Mouse (Mus musculus) liver, embryonic 14.5 days (tissue): ENCODE results near the gene Tenm2. TPM values are rescaled to one million over a fixed set of nuclear protein-coding genes. Genes with fewer than 3 reads are reported as not detected.

Experiments used
- ATAC-seq: fragments of 200-750 bp; cut with Nextera tagmentation; 2 replicates; pipeline ENCODE4 v1.8.0; 2017; ENCODE audit warnings: moderate number of reproducible peaks, mild to moderate bottlenecking, moderate library complexity; ENCODE audit not compliant: insufficient read depth
- DNase-seq, 3 experiments: peaks; one replicate each; pipeline ENCODE4 v3.0.0-alpha.2; 2012 to 2013; ENCODE audit warnings: low read depth in 3 of 3, low spot score in 3 of 3
- H3K27ac ChIP-seq: fragments of 300-500 bp; sonication (generic); 2 replicates; pipeline ENCODE4 v1.5.1; 2014; ENCODE audit warnings: moderate library complexity, mild to moderate bottlenecking, control low read depth, inconsistent platforms
- H3K27me3 ChIP-seq: fragments of 300-500 bp; sonication (generic); 2 replicates; pipeline ENCODE4 v1.6.1; 2014; ENCODE audit warnings: mild to moderate bottlenecking, low read length, moderate library complexity; ENCODE audit not compliant: control insufficient read depth, insufficient read depth
- H3K36me3 ChIP-seq: fragments of 300-500 bp; sonication (generic); replicated peaks from 2 replicates; pipeline ENCODE4 v1.6.1; 2014; ENCODE audit warnings: low read depth; ENCODE audit not compliant: control insufficient read depth, insufficient read depth
- H3K4me1 ChIP-seq, 2 experiments: fragments of 200-500 bp in 1 of 2; fragments of 300-500 bp in 1 of 2; sonication (generic) in 1 of 2; replicated peaks; 2 replicates each; pipeline ENCODE4 v1.6.1; 2012 to 2014; ENCODE audit warnings: antibody characterized with exemption in 1 of 2, inconsistent platforms in 1 of 2, low read length in 1 of 2; ENCODE audit not compliant: control insufficient read depth in 2 of 2, insufficient read depth in 2 of 2
- H3K4me2 ChIP-seq: fragments of 300-500 bp; sonication (generic); 2 replicates; pipeline ENCODE4 v1.6.1; 2014; ENCODE audit warnings: low read depth, mild to moderate bottlenecking, control low read depth, moderate library complexity
- H3K4me3 ChIP-seq, 2 experiments: fragments of 200-500 bp in 1 of 2; fragments of 300-500 bp in 1 of 2; sonication (generic) in 1 of 2; 2 replicates each; pipeline ENCODE4 v1.5.1; 2012 to 2014; ENCODE audit warnings: low read depth in 2 of 2, low read length in 2 of 2, mild to moderate bottlenecking in 2 of 2, control low read depth in 1 of 2, inconsistent platforms in 1 of 2, moderate library complexity in 1 of 2; ENCODE audit not compliant: insufficient read depth in 1 of 2
- H3K9ac ChIP-seq: fragments of 300-500 bp; sonication (generic); replicated peaks from 2 replicates; pipeline ENCODE4 v1.6.1; 2014; ENCODE audit warnings: mild to moderate bottlenecking, control low read depth, moderate library complexity
- H3K9me3 ChIP-seq: fragments of 300-500 bp; sonication (generic); 2 replicates; pipeline ENCODE4 v1.6.1; 2016; ENCODE audit warnings: low read length, mixed read lengths; ENCODE audit not compliant: control insufficient read depth
- CTCF ChIP-seq: IDR thresholded peaks from 2 replicates; pipeline ENCODE4 v1.5.1; 2016; ENCODE audit warnings: antibody characterized with exemption, low read depth, control low read depth
- EP300 ChIP-seq: IDR thresholded peaks from 2 replicates; pipeline ENCODE4 v1.6.1; 2016; ENCODE audit warnings: antibody characterized with exemption, low read depth
- WGBS: fragments of 180-500 bp; shearing (Covaris S2); extraction: QIAGEN DNeasy Blood & Tissue Kit; methylation state at CpG from one replicate; pipeline ENCODE4 v1.1.7; 2014; ENCODE audit not compliant: insufficient replicate concordance; 5-methylcytosine and 5-hydroxymethylcytosine counted together
- polyA plus RNA-seq, 2 experiments: library from polyadenylated mRNA; depleted of rRNA in 1 of 2; stranded (reverse) in 1 of 2; unstranded in 1 of 2; fragments of >200 nt; fragmentation: Nextera tagmentation in 1 of 2; extraction: Ambion mirVana in 1 of 2; gene quantifications; 2 replicates each; pipeline versions ENCODE4 v1.2.1 to v1.2.3; 2012 to 2014

The Tenm2 gene
- polyA plus RNA-seq, 2 experiments: 0.06 TPM; not detected in 1

- WGBS: 31% methylated on average over 5 of the region's 5 CpGs
- Histone ChIP-seq H3K4me2 (no peak overlapping the region), H3K9ac (no peak overlapping the region), H3K9me3 (no peaks in the 10 kb centered on the region), H3K36me3 (no peaks in the 10 kb centered on the region), H3K27ac (no peak overlapping the region), H3K4me3 (no peak overlapping the region), H3K27me3 (no peaks in the 10 kb centered on the region), H3K4me1 (no peaks in the 10 kb centered on the region)
- TF ChIP-seq EP300 (no peak), CTCF (peak; percentile 61)
- DNase-seq (no peak), ATAC-seq (no peak)
Observed at GRCm38 (mm10) chr11:37046671-37047070, 189.1 kb downstream of the Tenm2 start.

- TF ChIP-seq EP300: no peak
- ATAC-seq (no peak), DNase-seq (no peak)
- Histone ChIP-seq H3K4me2 (no peak overlapping the region), H3K4me1 (no peaks in the 10 kb centered on the region), H3K4me3 (no peak overlapping the region), H3K27ac (no peak overlapping the region), H3K9me3 (no peaks in the 10 kb centered on the region), H3K36me3 (no peaks in the 10 kb centered on the region), H3K27me3 (no peaks in the 10 kb centered on the region), H3K9ac (no peak overlapping the region)
- WGBS: 70% methylated on average over 4 of the region's 4 CpGs
Observed at GRCm38 (mm10) chr11:37041259-37041658, 194.5 kb downstream of the Tenm2 start.

- DNase-seq: no peak
- Histone ChIP-seq H3K9me3 (no peaks in the 10 kb centered on the region), H3K9ac (no peak overlapping the region), H3K27me3 (no peaks in the 10 kb centered on the region), H3K4me2 (no peak overlapping the region), H3K4me1 (no peaks in the 10 kb centered on the region), H3K4me3 (no peak overlapping the region), H3K27ac (no peak overlapping the region), H3K36me3 (no peaks in the 10 kb centered on the region)
- 58% methylated on average over 3 of the region's 3 CpGs for WGBS
- TF ChIP-seq EP300 (no peak), CTCF (no peak)
- ATAC-seq: no peak
Observed at GRCm38 (mm10) chr11:37039283-37039682, 196.5 kb downstream of the Tenm2 start.

GRCm38 (mm10) chr11:37031305-37032055 lies 204.3 kb downstream of the Tenm2 start:
- TF ChIP-seq CTCF: no peak
- no peak for TF ChIP-seq EP300
- no peaks in the 10 kb centered on the region for H3K4me1 ChIP-seq
- WGBS: 41% methylated on average over 7 of the region's 7 CpGs
- no peaks in the 10 kb centered on the region for H3K9me3 ChIP-seq
- H3K27me3 ChIP-seq: no peaks in the 10 kb centered on the region
- no peak overlapping the region for H3K4me3 ChIP-seq
- H3K4me2 ChIP-seq: no peak overlapping the region
- H3K36me3 ChIP-seq: no peaks in the 10 kb centered on the region
- ATAC-seq: no peak
- DNase-seq: no peak
- no peak overlapping the region for H3K27ac ChIP-seq
- H3K9ac ChIP-seq: no peak overlapping the region

GRCm38 (mm10) chr11:37011900-37012299 lies 223.9 kb downstream of the Tenm2 start:
- Histone ChIP-seq H3K4me1 (no peaks in the 10 kb centered on the region), H3K27ac (no peak overlapping the region), H3K4me3 (no peak overlapping the region), H3K9me3 (no peaks in the 10 kb centered on the region), H3K4me2 (no peak overlapping the region), H3K27me3 (no peaks in the 10 kb centered on the region), H3K9ac (no peak overlapping the region), H3K36me3 (no peaks in the 10 kb centered on the region)
- ATAC-seq (no peak), DNase-seq (no peak)
- 53% methylated on average over 1 of the region's 1 CpGs for WGBS
- TF ChIP-seq EP300: no peak
- TF ChIP-seq CTCF: no peak
